Mouse (Mus musculus): ENCODE results near the gene Myocd. TPM values are rescaled to one million over a fixed set of nuclear protein-coding genes. Genes with fewer than 3 reads are reported as not detected.
A peak's percentile ranks its signal among the peaks of the same experiment; 100 is the strongest.

Myocd gene
- polyA plus RNA-seq, 1 experiment from 2014 or later: 1.4 TPM

DNA sequence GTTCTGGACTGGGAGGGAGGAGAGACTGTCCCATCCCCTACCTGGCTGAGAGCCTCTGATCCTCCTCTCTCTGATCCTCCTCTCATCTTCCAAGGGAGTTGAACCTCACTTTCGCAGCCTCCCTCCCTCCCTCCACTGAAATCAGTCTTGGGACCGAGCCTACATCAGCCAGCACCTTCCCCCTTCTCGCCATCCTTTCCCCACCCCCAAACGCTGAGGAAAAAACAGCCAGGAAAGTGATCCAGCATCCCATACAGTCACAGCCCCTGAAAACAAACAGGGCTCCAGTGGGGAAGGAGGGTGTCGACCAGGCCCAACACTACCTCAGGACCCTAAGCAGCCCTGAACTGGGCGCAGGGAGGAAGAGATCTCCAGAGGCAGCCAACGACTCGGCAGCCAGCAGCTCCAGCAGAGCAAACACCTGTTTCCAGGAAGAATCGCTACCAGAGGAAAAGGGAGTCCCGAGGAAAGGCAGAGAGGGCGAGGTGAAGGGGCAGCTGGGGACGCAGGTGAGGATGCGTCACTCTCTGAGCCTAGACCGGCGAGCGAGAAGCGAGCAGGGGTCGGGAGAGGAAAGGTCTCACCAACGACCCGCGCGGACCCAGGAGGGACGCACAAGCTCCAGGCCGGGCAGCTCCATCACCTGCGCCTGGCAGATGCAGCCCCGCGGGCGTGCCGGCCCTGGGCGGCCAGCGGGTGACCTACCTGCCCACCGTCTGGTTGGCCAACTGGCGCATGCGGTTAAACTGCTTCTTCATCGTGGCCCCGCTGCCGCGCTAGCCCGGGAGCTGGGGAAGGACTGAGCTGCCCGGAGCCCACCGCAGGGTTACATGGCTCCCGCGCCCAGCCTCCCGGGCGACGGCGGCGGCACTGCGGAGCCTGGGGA is 107.7 kb downstream of the Myocd start:
- DNase-seq (ENCODE audit: low spot score) (peak; percentile 42), ATAC-seq (replicated peaks; ENCODE audit: low FRiP score) (peak; percentile 39; the same call in 1 of the 2 replicates)
- Histone ChIP-seq H3K27ac (ENCODE audit: low read depth, low read length) (no peak overlapping the region), H3K9me3 (ENCODE audit: control insufficient read depth, low read length) (no peaks in the 10 kb centered on the region), H3K4me3 (ENCODE audit: low read depth, low read length) (peak overlapping the region; percentile 56), H3K4me2 (peak overlapping the region; percentile 83), H3K36me3 (ENCODE audit: control insufficient read depth, insufficient read depth, low read length) (no peaks in the 10 kb centered on the region), H3K27me3 (replicated peaks; ENCODE audit: control insufficient read depth, insufficient read depth, low read length) (peaks cover 26% of the 10 kb centered on the region), H3K9ac (ENCODE audit: low read depth, low read length) (peak overlapping the region; percentile 15), H3K4me1 (replicated peaks; ENCODE audit: control insufficient read depth, insufficient read depth, low read length) (no peaks in the 10 kb centered on the region)
- WGBS: 2% methylated on average over 42 of the region's 49 CpGs

DNA sequence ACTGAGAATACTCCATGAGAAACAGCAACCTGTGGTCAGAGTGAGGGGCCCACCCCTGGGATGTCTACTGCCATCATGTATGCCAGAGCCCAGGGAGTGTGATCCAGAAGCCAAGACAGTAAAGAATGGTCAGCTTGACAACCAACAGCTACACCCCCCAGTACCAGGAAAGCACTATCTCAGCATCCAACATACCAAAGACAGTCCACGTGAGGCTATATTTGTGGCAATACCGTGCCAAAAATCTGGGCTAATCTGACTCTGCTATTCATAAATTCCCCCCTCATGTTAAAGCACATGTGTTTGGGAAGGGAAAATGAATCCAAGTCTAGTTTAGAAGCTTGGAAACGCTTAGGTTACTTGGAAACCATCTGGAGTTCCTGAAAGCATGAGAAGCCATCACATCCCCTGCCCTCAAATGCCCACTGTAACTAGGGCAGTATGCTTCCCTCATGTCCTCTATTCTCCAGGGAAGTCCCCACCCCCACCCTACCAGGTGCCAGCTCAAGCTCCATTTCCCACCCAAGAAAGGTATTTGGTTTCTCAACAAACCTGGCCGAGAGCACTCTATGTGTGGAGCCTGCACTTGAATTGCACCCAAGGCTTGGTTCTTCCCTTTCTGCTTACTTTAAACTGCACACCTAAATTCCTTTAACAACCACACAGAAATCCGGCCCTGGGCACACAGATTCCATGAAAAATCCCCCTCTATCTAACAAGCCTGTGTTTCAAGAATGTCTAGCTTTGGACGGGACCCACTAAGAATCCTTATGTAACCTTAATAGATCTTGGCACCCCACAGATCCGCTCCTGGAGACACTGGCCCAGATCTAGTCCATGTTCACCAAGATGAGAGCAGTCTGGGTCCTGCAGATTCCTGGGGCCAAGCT is 108.6 kb downstream of the Myocd start:
- Histone ChIP-seq H3K4me3 (ENCODE audit: low read depth, low read length) (no peak overlapping the region), H3K27me3 (replicated peaks; ENCODE audit: control insufficient read depth, insufficient read depth, low read length) (peaks cover 26% of the 10 kb centered on the region), H3K27ac (ENCODE audit: low read depth, low read length) (no peak overlapping the region), H3K9ac (ENCODE audit: low read depth, low read length) (no peak overlapping the region), H3K4me1 (replicated peaks; ENCODE audit: control insufficient read depth, insufficient read depth, low read length) (no peaks in the 10 kb centered on the region), H3K9me3 (ENCODE audit: control insufficient read depth, low read length) (no peaks in the 10 kb centered on the region), H3K36me3 (ENCODE audit: control insufficient read depth, insufficient read depth, low read length) (no peaks in the 10 kb centered on the region), H3K4me2 (no peak overlapping the region)
- 60% methylated on average over 7 of the region's 7 CpGs for WGBS
- DNase-seq (ENCODE audit: low spot score) (no peak), ATAC-seq (replicated peaks; ENCODE audit: low FRiP score) (no peak)

DNA sequence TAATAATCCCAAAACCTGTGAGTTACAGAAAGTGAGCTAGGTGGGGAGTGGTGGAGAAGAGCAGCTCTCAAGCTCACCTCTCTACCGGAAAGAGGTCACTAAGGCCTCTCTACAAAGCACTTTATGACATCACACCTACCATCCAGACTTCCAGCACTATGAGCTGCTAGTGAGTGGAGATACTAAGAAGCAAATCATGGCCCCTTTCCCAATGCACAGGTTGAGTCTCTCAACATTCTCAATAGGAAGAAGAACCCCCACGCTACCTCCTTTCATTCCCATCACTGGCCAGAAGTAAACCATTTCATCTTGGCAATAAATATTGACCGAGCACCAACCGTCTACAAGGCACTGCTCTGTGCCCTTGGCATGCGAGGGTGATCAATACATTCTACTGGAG is 110.0 kb downstream of the Myocd start, which contains the start of gene 1700086D15Rik:
Gene 1700086D15Rik (minus strand): TSS at position 101 of the 400 bp plus-strand sequence.
- Histone ChIP-seq H3K27me3 (replicated peaks; ENCODE audit: control insufficient read depth, insufficient read depth, low read length) (peaks cover 26% of the 10 kb centered on the region), H3K9ac (ENCODE audit: low read depth, low read length) (no peak within 1 kb of the TSS), H3K9me3 (ENCODE audit: control insufficient read depth, low read length) (no peaks in the 10 kb centered on the region), H3K4me3 (ENCODE audit: low read depth, low read length) (no peak within 1 kb of the TSS), H3K27ac (ENCODE audit: low read depth, low read length) (no peak within 1 kb of the TSS), H3K4me2 (no peak within 1 kb of the TSS), H3K4me1 (replicated peaks; ENCODE audit: control insufficient read depth, insufficient read depth, low read length) (no peaks in the 10 kb centered on the region), H3K36me3 (ENCODE audit: control insufficient read depth, insufficient read depth, low read length) (no peaks in the 10 kb centered on the region)
- 83% methylated on average over 5 of the region's 5 CpGs for WGBS
- no peak for ATAC-seq (replicated peaks; ENCODE audit: low FRiP score)
- DNase-seq (ENCODE audit: low spot score): no peak

DNA sequence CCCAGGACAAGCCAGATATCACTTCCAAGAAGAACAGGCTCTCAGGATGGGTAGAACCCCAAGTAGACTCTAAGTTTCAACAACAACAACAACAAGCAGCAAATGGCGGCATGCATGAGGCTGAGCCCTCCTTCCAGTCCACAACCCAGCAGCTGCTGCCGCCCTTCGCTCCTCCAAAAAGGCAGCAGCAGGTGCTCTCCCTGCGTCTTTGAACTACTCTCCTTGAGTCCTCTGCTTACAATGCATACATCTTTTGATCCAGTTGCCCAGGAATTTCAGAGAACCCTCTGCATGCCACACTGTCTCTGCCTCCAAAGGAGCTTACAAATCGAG is 111.2 kb downstream of the Myocd start:
- H3K4me1 ChIP-seq (replicated peaks; ENCODE audit: control insufficient read depth, insufficient read depth, low read length): no peaks in the 10 kb centered on the region
- ATAC-seq (replicated peaks; ENCODE audit: low FRiP score) (no peak), DNase-seq (ENCODE audit: low spot score) (no peak)
- no peak overlapping the region for H3K9ac ChIP-seq (ENCODE audit: low read depth, low read length)
- no peak overlapping the region for H3K27ac ChIP-seq (ENCODE audit: low read depth, low read length)
- peaks cover 26% of the 10 kb centered on the region for H3K27me3 ChIP-seq (replicated peaks; ENCODE audit: control insufficient read depth, insufficient read depth, low read length)
- H3K9me3 ChIP-seq (ENCODE audit: control insufficient read depth, low read length): no peaks in the 10 kb centered on the region
- no peak overlapping the region for H3K4me2 ChIP-seq
- H3K4me3 ChIP-seq (ENCODE audit: low read depth, low read length): no peak overlapping the region
- 88% methylated on average over 5 of the region's 5 CpGs for WGBS
- H3K36me3 ChIP-seq (ENCODE audit: control insufficient read depth, insufficient read depth, low read length): no peaks in the 10 kb centered on the region

DNA sequence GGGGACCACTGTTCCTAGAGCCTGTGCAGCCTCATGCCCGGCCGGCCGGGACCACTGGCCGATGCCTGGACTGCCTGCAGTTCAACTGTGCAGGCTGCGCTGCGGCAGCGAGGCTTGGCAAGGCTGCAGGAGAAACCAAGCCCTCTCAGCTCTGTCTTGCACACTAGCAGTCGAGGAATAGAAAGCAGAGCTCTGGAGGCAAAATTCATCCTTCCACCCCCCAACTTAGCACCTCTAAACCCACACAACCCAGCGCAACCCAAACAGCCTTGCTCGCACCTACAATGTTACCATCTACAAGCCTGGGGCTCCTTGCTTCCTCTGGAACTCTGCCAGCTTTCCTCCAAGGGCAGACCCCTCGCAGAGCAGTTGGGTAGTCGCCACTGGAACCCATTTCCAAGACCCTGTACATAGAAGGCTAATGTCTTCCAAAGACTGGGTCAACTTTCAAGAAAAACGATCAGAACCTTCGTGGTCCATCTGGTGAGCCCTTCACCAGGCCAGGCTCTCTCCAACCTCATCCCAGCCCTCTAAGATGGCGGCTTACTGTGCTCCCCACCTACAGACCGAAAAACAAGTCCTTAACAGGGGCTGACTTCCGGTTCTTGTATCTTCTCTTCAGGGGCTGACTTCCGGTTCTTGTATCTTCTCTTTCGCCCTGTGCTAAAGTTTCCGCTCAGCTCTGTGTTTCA is 111.7 kb downstream of the Myocd start:
- Histone ChIP-seq H3K27me3 (replicated peaks; ENCODE audit: control insufficient read depth, insufficient read depth, low read length) (peaks cover 23% of the 10 kb centered on the region), H3K27ac (ENCODE audit: low read depth, low read length) (no peak overlapping the region), H3K36me3 (ENCODE audit: control insufficient read depth, insufficient read depth, low read length) (no peaks in the 10 kb centered on the region), H3K9ac (ENCODE audit: low read depth, low read length) (no peak overlapping the region), H3K9me3 (ENCODE audit: control insufficient read depth, low read length) (no peaks in the 10 kb centered on the region), H3K4me3 (ENCODE audit: low read depth, low read length) (no peak overlapping the region), H3K4me2 (no peak overlapping the region), H3K4me1 (replicated peaks; ENCODE audit: control insufficient read depth, insufficient read depth, low read length) (no peaks in the 10 kb centered on the region)
- no peak for ATAC-seq (replicated peaks; ENCODE audit: low FRiP score)
- WGBS: 85% methylated on average over 20 of the region's 20 CpGs
- no peak for DNase-seq (ENCODE audit: low spot score)

DNA sequence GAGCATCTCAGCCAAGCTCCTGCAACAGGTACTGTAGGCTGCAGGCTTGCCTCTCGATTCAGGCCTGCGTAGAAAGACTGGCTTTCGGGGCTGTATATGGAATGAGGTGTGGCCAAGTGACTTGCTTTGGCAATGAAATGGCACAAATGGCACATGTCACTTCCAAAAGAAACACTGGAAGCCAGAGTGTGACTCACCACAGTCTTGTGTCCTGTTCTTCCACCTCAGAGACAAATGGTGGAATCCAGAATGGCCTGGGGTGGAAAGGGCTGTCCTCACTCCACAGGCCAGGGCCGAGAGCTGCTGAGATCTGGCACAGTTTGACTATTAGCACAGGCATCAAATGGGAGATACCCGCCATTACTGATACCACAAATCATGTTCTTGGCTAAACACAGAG is 116.8 kb downstream of the Myocd start:
- H3K9ac ChIP-seq (ENCODE audit: low read depth, low read length): no peak overlapping the region
- H3K27ac ChIP-seq (ENCODE audit: low read depth, low read length): no peak overlapping the region
- WGBS: 74% methylated on average over 5 of the region's 5 CpGs
- ATAC-seq (replicated peaks; ENCODE audit: low FRiP score) (no peak), DNase-seq (ENCODE audit: low spot score) (no peak)
- H3K27me3 ChIP-seq (replicated peaks; ENCODE audit: control insufficient read depth, insufficient read depth, low read length): no peaks in the 10 kb centered on the region
- no peak overlapping the region for H3K4me3 ChIP-seq (ENCODE audit: low read depth, low read length)
- no peaks in the 10 kb centered on the region for H3K4me1 ChIP-seq (replicated peaks; ENCODE audit: control insufficient read depth, insufficient read depth, low read length)
- no peak overlapping the region for H3K4me2 ChIP-seq
- H3K9me3 ChIP-seq (ENCODE audit: control insufficient read depth, low read length): no peaks in the 10 kb centered on the region
- H3K36me3 ChIP-seq (ENCODE audit: control insufficient read depth, insufficient read depth, low read length): no peaks in the 10 kb centered on the region

DNA sequence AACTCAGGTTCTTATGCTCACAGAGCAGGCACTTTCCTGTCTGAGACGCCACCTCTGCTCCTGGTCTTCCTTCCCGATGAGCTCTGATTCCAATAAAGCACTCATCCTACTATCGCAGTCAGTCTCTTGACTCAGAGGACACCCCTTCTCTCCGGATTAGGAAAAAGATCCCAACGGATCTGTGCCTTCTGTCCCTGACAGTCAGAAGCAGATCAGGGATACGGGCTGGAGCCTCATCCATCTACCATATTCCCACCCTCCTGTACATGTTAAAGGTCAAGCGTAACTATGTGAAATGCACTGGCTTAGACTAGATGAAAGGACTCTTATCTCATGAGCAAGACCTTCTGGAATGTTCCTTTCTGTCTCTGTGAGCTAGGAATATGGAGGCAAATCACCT is 121.3 kb downstream of the Myocd start:
- Histone ChIP-seq H3K4me3 (ENCODE audit: low read depth, low read length) (no peak overlapping the region), H3K4me1 (replicated peaks; ENCODE audit: control insufficient read depth, insufficient read depth, low read length) (no peaks in the 10 kb centered on the region), H3K9me3 (ENCODE audit: control insufficient read depth, low read length) (no peaks in the 10 kb centered on the region), H3K4me2 (no peak overlapping the region), H3K27me3 (replicated peaks; ENCODE audit: control insufficient read depth, insufficient read depth, low read length) (no peaks in the 10 kb centered on the region), H3K9ac (ENCODE audit: low read depth, low read length) (no peak overlapping the region), H3K36me3 (ENCODE audit: control insufficient read depth, insufficient read depth, low read length) (no peaks in the 10 kb centered on the region), H3K27ac (ENCODE audit: low read depth, low read length) (no peak overlapping the region)
- ATAC-seq (replicated peaks; ENCODE audit: low FRiP score) (no peak), DNase-seq (ENCODE audit: low spot score) (no peak)
- 65% methylated on average over 7 of the region's 7 CpGs for WGBS

DNA sequence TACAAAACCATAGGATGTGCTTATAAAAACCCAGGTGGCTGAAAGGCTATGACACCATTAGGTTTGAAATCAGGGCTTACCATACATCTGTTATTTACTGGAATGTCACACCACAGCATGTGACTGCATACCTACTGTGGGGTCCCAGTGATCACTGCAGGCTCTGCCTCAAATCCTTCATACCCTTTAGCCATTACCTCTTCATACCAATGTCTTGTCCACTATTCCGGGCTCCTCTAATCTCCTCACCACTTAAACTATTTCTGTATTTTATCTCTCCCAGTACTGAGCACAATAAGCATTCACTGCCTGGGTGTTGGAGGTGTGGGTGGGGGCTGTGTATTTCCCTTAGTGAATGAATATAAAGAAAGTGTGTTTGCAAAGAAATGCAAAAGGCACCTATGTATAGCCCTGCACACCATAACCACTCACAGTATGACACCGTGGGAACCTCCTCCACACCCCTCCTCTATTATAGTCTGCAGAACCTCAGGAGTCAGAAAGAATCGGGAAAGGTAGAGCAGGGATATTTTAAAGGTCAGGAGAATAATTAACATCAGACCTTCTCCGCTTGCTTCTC is 126.9 kb downstream of the Myocd start:
- H3K4me1 ChIP-seq (replicated peaks; ENCODE audit: control insufficient read depth, insufficient read depth, low read length): no peaks in the 10 kb centered on the region; the same call in 1 of the 2 replicates
- H3K4me3 ChIP-seq (ENCODE audit: low read depth, low read length): no peak overlapping the region
- no peaks in the 10 kb centered on the region for H3K27me3 ChIP-seq (replicated peaks; ENCODE audit: control insufficient read depth, insufficient read depth, low read length)
- no peak overlapping the region for H3K4me2 ChIP-seq
- H3K9me3 ChIP-seq (ENCODE audit: control insufficient read depth, low read length): no peaks in the 10 kb centered on the region
- ATAC-seq (replicated peaks; ENCODE audit: low FRiP score) (no peak), DNase-seq (ENCODE audit: low spot score) (no peak)
- WGBS: 65% methylated on average over 4 of the region's 4 CpGs
- H3K9ac ChIP-seq (ENCODE audit: low read depth, low read length): no peak overlapping the region
- no peak overlapping the region for H3K27ac ChIP-seq (ENCODE audit: low read depth, low read length)
- H3K36me3 ChIP-seq (ENCODE audit: control insufficient read depth, insufficient read depth, low read length): no peaks in the 10 kb centered on the region

Measured in liver, embryonic 11.5 days (tissue).